Mouse (Mus musculus) erythroblast, embryonic 14.5 days (primary cell): Measurements from ENCODE around the gene Prep. TPM values are rescaled to one million over a fixed set of nuclear protein-coding genes. Genes with fewer than 3 reads are reported as not detected.

Experiments used
- H3K27me3 ChIP-seq: 2 replicates; pipeline ENCODE4 v1.6.1; 2012; ENCODE audit warnings: inconsistent platforms; ENCODE audit not compliant: control insufficient read depth
- H3K36me3 ChIP-seq: 2 replicates; pipeline ENCODE4 v1.6.1; 2012; ENCODE audit warnings: mild to moderate bottlenecking, inconsistent platforms; ENCODE audit not compliant: control insufficient read depth
- H3K4me1 ChIP-seq: 2 replicates; pipeline ENCODE4 v1.6.1; 2012; ENCODE audit warnings: inconsistent platforms; ENCODE audit not compliant: control insufficient read depth
- H3K4me3 ChIP-seq: replicated peaks from 2 replicates; pipeline ENCODE3; 2012; ENCODE audit warnings: moderate library complexity, mild to moderate bottlenecking, inconsistent platforms
- H3K9me3 ChIP-seq: 2 replicates; pipeline ENCODE4 v1.6.1; 2012; ENCODE audit warnings: low read length, inconsistent platforms, mixed read lengths; ENCODE audit not compliant: control insufficient read depth
- GATA1 ChIP-seq: IDR thresholded peaks from 2 replicates; pipeline ENCODE4 v1.6.1; 2012; ENCODE audit warnings: low read length, inconsistent platforms, mixed read lengths
- TAL1 ChIP-seq: IDR thresholded peaks from 3 replicates; pipeline ENCODE4 v1.6.1; 2012; ENCODE audit warnings: low read length, inconsistent platforms, mixed read lengths
- polyA plus RNA-seq: library from polyadenylated mRNA; stranded (reverse); fragments of >175 nt; gene quantifications from 2 replicates; pipeline ENCODE4 v1.2.3, GENCODE M21; 2012

Prep gene
- polyA plus RNA-seq, 1 experiment = 0.32 TPM

GRCm38 (mm10) chr10:45106541-45106940 is 39.5 kb downstream of the Prep start:
- H3K9me3 ChIP-seq = no peaks in the 10 kb centered on the region
- H3K4me1 ChIP-seq = peaks cover 4% of the 10 kb centered on the region
- TF ChIP-seq GATA1 (no peak), TAL1 (no peak)
- no peak overlapping the region for H3K4me3 ChIP-seq
- peaks cover 24% of the 10 kb centered on the region for H3K36me3 ChIP-seq
- H3K27me3 ChIP-seq = no peaks in the 10 kb centered on the region

GRCm38 (mm10) chr10:45107313-45107712 is 40.3 kb downstream of the Prep start:
- peaks cover 4% of the 10 kb centered on the region for H3K4me1 ChIP-seq
- no peak overlapping the region for H3K4me3 ChIP-seq
- no peaks in the 10 kb centered on the region for H3K27me3 ChIP-seq
- TF ChIP-seq GATA1 (no peak), TAL1 (no peak)
- peaks cover 23% of the 10 kb centered on the region for H3K36me3 ChIP-seq
- no peaks in the 10 kb centered on the region for H3K9me3 ChIP-seq

- no peaks in the 10 kb centered on the region for H3K27me3 ChIP-seq
- H3K36me3 ChIP-seq = peaks cover 26% of the 10 kb centered on the region
- no peak for TF ChIP-seq GATA1
- no peak for TF ChIP-seq TAL1
- H3K9me3 ChIP-seq = no peaks in the 10 kb centered on the region
- H3K4me1 ChIP-seq = peaks cover 2% of the 10 kb centered on the region
- no peak overlapping the region for H3K4me3 ChIP-seq
These were observed 42.0 kb downstream of the Prep start for GRCm38 (mm10) chr10:45109041-45109440.

- H3K36me3 ChIP-seq = peaks cover 35% of the 10 kb centered on the region
- H3K27me3 ChIP-seq = no peaks in the 10 kb centered on the region
- no peaks in the 10 kb centered on the region for H3K9me3 ChIP-seq
- H3K4me1 ChIP-seq = no peaks in the 10 kb centered on the region
- TF ChIP-seq GATA1 (no peak), TAL1 (no peak)
- no peak overlapping the region for H3K4me3 ChIP-seq
These were observed 43.0 kb downstream of the Prep start for GRCm38 (mm10) chr10:45109974-45110373.

GRCm38 (mm10) chr10:45112927-45113326 is 45.9 kb downstream of the Prep start:
- TF ChIP-seq TAL1 (no peak), GATA1 (no peak)
- Histone ChIP-seq H3K9me3 (peaks cover 3% of the 10 kb centered on the region; the same call in 1 of the 2 replicates), H3K4me3 (no peak overlapping the region), H3K27me3 (no peaks in the 10 kb centered on the region), H3K36me3 (peaks cover 44% of the 10 kb centered on the region), H3K4me1 (no peaks in the 10 kb centered on the region)

DNA sequence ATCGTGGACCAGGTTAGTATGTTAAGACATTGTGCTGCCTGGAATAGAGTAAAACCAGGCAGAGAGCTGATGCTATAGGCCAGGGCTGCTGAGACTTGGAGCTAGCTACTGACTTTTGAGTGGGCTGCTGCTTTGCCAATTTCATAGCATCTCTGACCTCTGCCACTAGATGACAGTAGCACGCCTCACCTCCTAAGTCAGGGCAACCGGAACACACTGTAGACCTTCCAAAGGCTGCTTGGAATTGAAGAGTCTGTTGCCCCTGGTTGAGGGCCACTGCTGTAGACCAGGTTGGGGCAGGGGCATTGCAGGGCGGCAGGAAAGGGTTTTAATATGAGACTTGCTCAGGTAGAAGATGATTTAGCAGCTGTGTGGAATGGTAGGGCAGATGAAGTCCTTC is 47.5 kb downstream of the Prep start:
- no peaks in the 10 kb centered on the region for H3K4me1 ChIP-seq
- no peaks in the 10 kb centered on the region for H3K27me3 ChIP-seq
- H3K36me3 ChIP-seq = peaks cover 42% of the 10 kb centered on the region
- no peak for TF ChIP-seq TAL1
- no peak for TF ChIP-seq GATA1
- peaks cover 3% of the 10 kb centered on the region; the same call in 1 of the 2 replicates for H3K9me3 ChIP-seq
- H3K4me3 ChIP-seq = no peak overlapping the region

DNA sequence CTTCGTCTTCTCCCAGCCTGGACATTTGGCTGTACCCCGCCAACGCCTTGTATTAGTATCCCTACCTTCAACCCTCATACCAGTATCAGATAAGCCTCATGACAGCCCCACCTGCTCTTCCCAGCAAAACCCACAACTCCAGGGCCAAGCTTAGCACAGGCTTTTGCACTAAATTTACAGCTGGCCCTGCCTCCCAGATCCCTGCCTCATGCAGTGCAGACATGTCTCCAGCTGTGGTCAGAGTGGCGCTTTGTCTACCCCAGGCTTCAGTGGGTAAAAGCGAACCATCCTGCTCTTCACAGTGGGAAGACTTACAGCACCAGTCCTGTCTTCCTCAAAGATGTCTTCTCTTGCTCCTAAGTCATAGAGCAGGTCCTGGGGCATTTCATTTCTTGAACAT is 49.8 kb downstream of the Prep start:
- peaks cover 46% of the 10 kb centered on the region for H3K36me3 ChIP-seq
- TF ChIP-seq TAL1 (no peak), GATA1 (no peak)
- H3K9me3 ChIP-seq = peaks cover 3% of the 10 kb centered on the region; the same call in 1 of the 2 replicates
- H3K4me1 ChIP-seq = no peaks in the 10 kb centered on the region
- no peaks in the 10 kb centered on the region for H3K27me3 ChIP-seq
- H3K4me3 ChIP-seq = no peak overlapping the region

GRCm38 (mm10) chr10:45118389-45118788 is 51.4 kb downstream of the Prep start:
- Histone ChIP-seq H3K36me3 (peaks cover 50% of the 10 kb centered on the region), H3K4me1 (no peaks in the 10 kb centered on the region), H3K9me3 (peaks cover 3% of the 10 kb centered on the region; the same call in 1 of the 2 replicates), H3K27me3 (no peaks in the 10 kb centered on the region), H3K4me3 (no peak overlapping the region)
- no peak for TF ChIP-seq GATA1
- TF ChIP-seq TAL1 = no peak

DNA sequence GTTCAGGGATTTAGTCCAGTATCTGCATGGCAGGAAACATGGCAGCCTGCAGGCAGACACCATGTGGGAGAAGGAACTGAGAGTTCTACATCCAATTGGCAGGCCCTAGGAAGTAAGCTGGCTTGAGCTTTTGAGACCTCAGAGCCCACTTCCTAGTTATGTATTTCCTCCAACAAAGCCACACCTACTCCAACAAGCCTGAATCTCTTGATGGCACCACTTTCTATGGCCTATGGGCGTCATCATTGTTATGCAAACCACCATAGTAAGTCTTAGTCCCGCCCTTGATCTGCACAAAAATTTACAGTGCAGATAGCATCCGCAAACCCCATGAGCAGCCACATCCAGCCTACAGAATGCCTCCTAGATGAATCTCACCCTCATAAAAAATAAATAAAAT is 54.6 kb downstream of the Prep start:
- Histone ChIP-seq H3K36me3 (peaks cover 49% of the 10 kb centered on the region), H3K27me3 (no peaks in the 10 kb centered on the region), H3K9me3 (no peaks in the 10 kb centered on the region), H3K4me3 (no peak overlapping the region), H3K4me1 (no peaks in the 10 kb centered on the region)
- TF ChIP-seq GATA1 (no peak), TAL1 (no peak)

DNA sequence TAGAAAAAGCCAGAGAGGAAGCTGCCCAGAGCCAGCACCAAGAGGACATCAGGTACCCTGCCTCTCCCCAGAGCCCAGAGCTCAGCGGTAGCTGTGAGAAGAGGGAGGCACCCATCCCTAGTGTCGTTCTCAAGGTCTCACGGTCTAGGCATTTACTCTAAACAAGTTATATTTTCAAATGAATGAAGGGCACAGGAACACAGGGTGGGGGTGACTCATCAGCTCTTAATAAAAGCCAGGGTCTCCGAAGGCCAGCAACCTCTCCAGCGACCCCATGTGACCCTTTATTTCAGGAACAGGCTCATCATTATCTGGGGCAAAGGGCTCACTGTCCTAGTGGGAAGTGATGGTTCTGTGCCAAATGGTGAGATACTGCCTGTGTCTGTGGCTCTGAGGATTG is 55.5 kb downstream of the Prep start:
- no peaks in the 10 kb centered on the region for H3K27me3 ChIP-seq
- H3K36me3 ChIP-seq = peaks cover 47% of the 10 kb centered on the region
- TF ChIP-seq TAL1 (no peak), GATA1 (no peak)
- H3K4me1 ChIP-seq = no peaks in the 10 kb centered on the region
- no peaks in the 10 kb centered on the region for H3K9me3 ChIP-seq
- H3K4me3 ChIP-seq = no peak overlapping the region
